In genomic region chr7:24389516-24390187, GRCm38 (mm10) we compare ENCODE assay signal across 16 mouse cellular contexts. TPM values are rescaled to one million over a fixed set of nuclear protein-coding genes. Genes with fewer than 3 reads are reported as not detected.
DNase-seq lines count a peak whose midpoint lies in the region; ATAC-seq lines count a peak whose summit lies in the region.
"Had no signal": no experiment of that assay in that cellular context is flagged by ENCODE, and none has a peak within 500 bp of the region (broad histone marks: within the 10 kb centered on the region; RNA-seq: fewer than 3 reads in every experiment).

No protein-coding gene starts in this region.

- DNase-seq in adrenal gland, adult 2 months: peak; percentile 61
- DNase-seq in adrenal gland, postnatal 4 days (ENCODE audit: low spot score in 2 of 2): no peak
- DNase-seq in layer of hippocampus, adult 9-11 months: peak; percentile 67
- no peak for DNase-seq in layer of hippocampus, postnatal 25 days (ENCODE audit: extremely low spot score in 1 of 2, low spot score in 1 of 2)
- DNase-seq in limb, embryonic 10.5 days (ENCODE audit: low spot score): no peak
- no peak for DNase-seq in spleen, postnatal 4 days (ENCODE audit: low spot score in 2 of 2)
- DNase-seq: cerebellum, postnatal 36 days; gastrocnemius, postnatal 14 days; heart, postnatal 10 days; lung, postnatal 36 days; right cerebral cortex, postnatal 25 days; thymus, adult 2 months had no signal

- H3K4me1 ChIP-seq in limb, embryonic 10.5 days: peaks cover 35% of the 10 kb centered on the region
- H3K4me1 ChIP-seq in stomach, embryonic 15.5 days: peaks cover 19% of the 10 kb centered on the region

- WGBS in limb, embryonic 10.5 days: 64% methylated on average over 13 of the region's 13 CpGs
- 47% methylated on average over 13 of the region's 13 CpGs for WGBS in stomach, embryonic 15.5 days

- no peak overlapping the region for H3K4me2 ChIP-seq in stomach, embryonic 15.5 days

- no peaks in the 10 kb centered on the region for H3K9me3 ChIP-seq in limb, embryonic 10.5 days (replicated peaks)
- H3K9me3 ChIP-seq in stomach, embryonic 15.5 days: no peaks in the 10 kb centered on the region
- H3K9me3 ChIP-seq: forebrain, embryonic 10.5 days had no signal

- peak overlapping the region; percentile 8; the same call in 1 of the 2 replicates for H3K4me3 ChIP-seq in limb, embryonic 10.5 days
- H3K4me3 ChIP-seq in stomach, embryonic 15.5 days (replicated peaks): no peak overlapping the region
- H3K4me3 ChIP-seq: forebrain, embryonic 10.5 days had no signal

- no peak for ATAC-seq in stomach, embryonic 15.5 days (ENCODE audit: insufficient read depth, low FRiP score, low read depth)
- ATAC-seq in monocyte, adult 5-6 weeks (replicated peaks; ENCODE audit: insufficient number of reproducible peaks, low FRiP score, low TSS enrichment, poor library complexity, severe bottlenecking): no peak
- ATAC-seq: intestine, postnatal 0 days had no signal

- H3K27me3 ChIP-seq in limb, embryonic 10.5 days (ENCODE audit: low read depth, poor library complexity, severe bottlenecking): peaks cover under 1% of the 10 kb centered on the region; the same call in 1 of the 2 replicates
- H3K27me3 ChIP-seq in stomach, embryonic 15.5 days (replicated peaks): no peaks in the 10 kb centered on the region

- no peaks in the 10 kb centered on the region for H3K36me3 ChIP-seq in limb, embryonic 10.5 days
- H3K36me3 ChIP-seq in stomach, embryonic 15.5 days: no peaks in the 10 kb centered on the region
- H3K36me3 ChIP-seq: forebrain, embryonic 10.5 days had no signal

- no peak overlapping the region for H3K9ac ChIP-seq in stomach, embryonic 15.5 days

- H3K27ac ChIP-seq in limb, embryonic 10.5 days: peak overlapping the region; percentile 61
- peak overlapping the region; percentile 44 for H3K27ac ChIP-seq in stomach, embryonic 15.5 days
- H3K27ac ChIP-seq: forebrain, embryonic 10.5 days had no signal

RNA-seq across cellular contexts. Expression of gene Smg9, which starts 9.8 kb away (rescaled TPM):
- total RNA-seq in adrenal gland, adult 2 months (2021): 10 to 100 TPM; 19.7 to 20.2 TPM
- polyA plus RNA-seq in adrenal gland, adult 2 months (2012; rRNA removed): 45.8 and 46.0 TPM in 2 replicates
- 10 to 100 TPM; 25.6 to 32.3 TPM for total RNA-seq in adrenal gland, postnatal 4 days (2021)
- total RNA-seq in layer of hippocampus, postnatal 25 days (2021): 10 to 100 TPM; 32.9 to 37.9 TPM
- 28.3 and 29.0 TPM in 2 replicates for polyA plus RNA-seq in limb, embryonic 10.5 days (2016; fragmentation: Nextera tagmentation; extraction: Ambion mirVana)
- polyA plus RNA-seq in stomach, embryonic 15.5 days (2015; fragmentation: Nextera tagmentation; extraction: Ambion mirVana): 20.9 and 23.7 TPM in 2 replicates
- total RNA-seq in monocyte, adult 5-6 weeks (2017): 20.1 to 30.8 TPM (median 22.6 TPM) in 3 replicates

RNA-seq across cellular contexts. Expression of gene Kcnn4, which starts 19.6 kb away (rescaled TPM):
- under 1 TPM; 0.37 to 0.97 TPM for total RNA-seq in adrenal gland, adult 2 months (2021)
- 2.1 and 3.0 TPM in 2 replicates for polyA plus RNA-seq in adrenal gland, adult 2 months (2012; rRNA removed)
- 1 to 10 TPM; 3.0 to 7.3 TPM for total RNA-seq in adrenal gland, postnatal 4 days (2021)
- total RNA-seq in layer of hippocampus, postnatal 25 days (2021): under 1 TPM; 0.27 to 0.47 TPM
- 3.6 and 4.0 TPM in 2 replicates for polyA plus RNA-seq in limb, embryonic 10.5 days (2016; fragmentation: Nextera tagmentation; extraction: Ambion mirVana)
- 7.1 and 14.4 TPM in 2 replicates for polyA plus RNA-seq in stomach, embryonic 15.5 days (2015; fragmentation: Nextera tagmentation; extraction: Ambion mirVana)
- 10.3 to 11.8 TPM (median 11.5 TPM) in 3 replicates for total RNA-seq in monocyte, adult 5-6 weeks (2017)

RNA-seq across cellular contexts. Expression of gene Lypd5, which starts 40.7 kb away (rescaled TPM):
- not detected for total RNA-seq in adrenal gland, adult 2 months (2021)
- not detected in 2 replicates for polyA plus RNA-seq in adrenal gland, adult 2 months (2012; rRNA removed)
- not detected for total RNA-seq in adrenal gland, postnatal 4 days (2021)
- total RNA-seq in layer of hippocampus, postnatal 25 days (2021): not detected
- polyA plus RNA-seq in limb, embryonic 10.5 days (2016; fragmentation: Nextera tagmentation; extraction: Ambion mirVana): not detected in 2 replicates
- polyA plus RNA-seq in stomach, embryonic 15.5 days (2015; fragmentation: Nextera tagmentation; extraction: Ambion mirVana): 0.26 and 3.0 TPM in 2 replicates
- total RNA-seq in monocyte, adult 5-6 weeks (2017): not detected in 3 replicates
- total RNA-seq: gastrocnemius, postnatal 14 days; heart, postnatal 10 days had no signal
- polyA plus RNA-seq: forebrain, embryonic 10.5 days; intestine, postnatal 0 days had no signal

RNA-seq across cellular contexts. Expression of gene Tescl, which starts 55.9 kb away (rescaled TPM):
- 1 to 10 TPM in 1 of 2 experiments, under 1 TPM in 1; 0.58 to 1.2 TPM for total RNA-seq in adrenal gland, adult 2 months (2021)
- 1.2 and 1.8 TPM in 2 replicates for polyA plus RNA-seq in adrenal gland, adult 2 months (2012; rRNA removed)
- under 1 TPM; 0.36 to 0.37 TPM for total RNA-seq in adrenal gland, postnatal 4 days (2021)
- total RNA-seq in layer of hippocampus, postnatal 25 days (2021): not detected
- not detected in 2 replicates for polyA plus RNA-seq in limb, embryonic 10.5 days (2016; fragmentation: Nextera tagmentation; extraction: Ambion mirVana)
- polyA plus RNA-seq in stomach, embryonic 15.5 days (2015; fragmentation: Nextera tagmentation; extraction: Ambion mirVana): 0.15 TPM in 1 of 2 replicates, not detected in the other
- total RNA-seq in monocyte, adult 5-6 weeks (2017): 2.3 TPM in 1 of 3 replicates, not detected in the others
- total RNA-seq: gastrocnemius, postnatal 14 days had no signal
- polyA plus RNA-seq: intestine, postnatal 0 days had no signal

Comparison
In these comparisons a context has a peak if more than half of its experiments do, and no peak if none do; other contexts are left out.
1. DNase-seq: peak in adrenal gland, adult 2 months (single experiment) and layer of hippocampus, adult 9-11 months (single experiment); none in adrenal gland, postnatal 4 days (0 of 2), layer of hippocampus, postnatal 25 days (0 of 2), limb, embryonic 10.5 days (single experiment) and spleen, postnatal 4 days (0 of 2).